Mouse (Mus musculus): ENCODE data around the gene Stxbp4. TPM values are rescaled to one million over a fixed set of nuclear protein-coding genes. Genes with fewer than 3 reads are reported as not detected.
A peak's percentile ranks its signal among the peaks of the same experiment; 100 is the strongest.

Gene Stxbp4
- polyA plus RNA-seq, 1 experiment from 2014 or later: 46.0 TPM

- no peaks in the 10 kb centered on the region for H3K4me1 ChIP-seq (replicated peaks; ENCODE audit: control insufficient read depth, insufficient read depth, low read length)
- H3K27me3 ChIP-seq (ENCODE audit: control insufficient read depth, insufficient read depth, low read length): no peaks in the 10 kb centered on the region
- DNase-seq (ENCODE audit: low spot score) (no peak), ATAC-seq (replicated peaks; ENCODE audit: low FRiP score) (no peak)
- no peaks in the 10 kb centered on the region; the same call in 1 of the 2 replicates for H3K36me3 ChIP-seq (ENCODE audit: control insufficient read depth, insufficient read depth, low read length)
- H3K9me3 ChIP-seq (ENCODE audit: control insufficient read depth, low read length): no peaks in the 10 kb centered on the region
- no peak overlapping the region for H3K4me3 ChIP-seq (ENCODE audit: low read depth, low read length)
- no peak overlapping the region for H3K27ac ChIP-seq (ENCODE audit: low read depth, low read length)
- no peak overlapping the region for H3K4me2 ChIP-seq (ENCODE audit: low read depth, low read length, severe bottlenecking)
- 90% methylated on average over 7 of the region's 7 CpGs for WGBS
- no peak overlapping the region for H3K9ac ChIP-seq (ENCODE audit: low read length)
These were observed 39.1 kb upstream of the Stxbp4 start for GRCm38 (mm10) chr11:90677027-90677426.

DNA sequence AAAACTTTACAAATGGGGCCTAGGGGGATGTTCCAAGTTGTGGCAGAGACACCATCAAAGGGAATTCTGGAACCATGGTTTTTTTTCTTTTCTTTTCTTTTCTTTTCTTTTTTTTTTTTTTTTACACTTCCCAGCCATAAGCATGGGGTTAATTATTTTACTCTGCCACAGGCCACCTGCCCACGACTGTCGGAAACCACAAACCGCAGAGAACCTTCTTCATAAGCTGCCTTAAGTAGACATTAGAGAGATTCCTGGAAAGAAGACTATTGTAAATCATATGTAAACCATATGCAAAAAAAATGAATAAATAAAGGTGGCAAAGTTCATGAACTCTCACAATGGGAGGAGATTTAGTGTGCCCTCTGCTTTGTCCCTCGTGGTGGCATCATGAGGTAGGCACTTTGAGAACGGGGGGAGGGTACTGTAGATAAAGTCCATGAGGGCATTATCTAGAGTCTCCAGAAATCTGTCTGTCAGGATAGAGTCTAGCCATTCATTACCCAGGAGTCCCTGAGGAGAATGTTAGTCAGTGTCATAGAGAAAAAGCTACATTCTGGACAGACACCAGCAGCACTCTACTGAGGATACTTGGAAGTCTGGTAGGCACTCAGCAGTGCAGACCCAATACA, 37.7 kb upstream of the Stxbp4 start:
- H3K4me1 ChIP-seq (replicated peaks; ENCODE audit: control insufficient read depth, insufficient read depth, low read length): no peaks in the 10 kb centered on the region
- 85% methylated on average over 5 of the region's 5 CpGs for WGBS
- DNase-seq (ENCODE audit: low spot score) (no peak), ATAC-seq (replicated peaks; ENCODE audit: low FRiP score) (no peak)
- H3K36me3 ChIP-seq (ENCODE audit: control insufficient read depth, insufficient read depth, low read length): no peaks in the 10 kb centered on the region; the same call in 1 of the 2 replicates
- no peak overlapping the region for H3K9ac ChIP-seq (ENCODE audit: low read length)
- H3K27me3 ChIP-seq (ENCODE audit: control insufficient read depth, insufficient read depth, low read length): no peaks in the 10 kb centered on the region
- H3K27ac ChIP-seq (ENCODE audit: low read depth, low read length): no peak overlapping the region
- no peak overlapping the region for H3K4me2 ChIP-seq (ENCODE audit: low read depth, low read length, severe bottlenecking)
- no peak overlapping the region for H3K4me3 ChIP-seq (ENCODE audit: low read depth, low read length)
- H3K9me3 ChIP-seq (ENCODE audit: control insufficient read depth, low read length): no peaks in the 10 kb centered on the region

GRCm38 (mm10) chr11:90667325-90667724, 29.4 kb upstream of the Stxbp4 start:
- WGBS: 95% methylated on average over 6 of the region's 6 CpGs
- ATAC-seq (replicated peaks; ENCODE audit: low FRiP score) (no peak), DNase-seq (ENCODE audit: low spot score) (no peak)
- H3K4me3 ChIP-seq (ENCODE audit: low read depth, low read length): no peak overlapping the region
- H3K4me1 ChIP-seq (replicated peaks; ENCODE audit: control insufficient read depth, insufficient read depth, low read length): peaks cover 21% of the 10 kb centered on the region
- H3K4me2 ChIP-seq (ENCODE audit: low read depth, low read length, severe bottlenecking): no peak overlapping the region
- H3K27me3 ChIP-seq (ENCODE audit: control insufficient read depth, insufficient read depth, low read length): no peaks in the 10 kb centered on the region
- H3K9ac ChIP-seq (ENCODE audit: low read length): no peak overlapping the region
- no peaks in the 10 kb centered on the region for H3K36me3 ChIP-seq (ENCODE audit: control insufficient read depth, insufficient read depth, low read length)
- no peaks in the 10 kb centered on the region for H3K9me3 ChIP-seq (ENCODE audit: control insufficient read depth, low read length)
- H3K27ac ChIP-seq (ENCODE audit: low read depth, low read length): no peak overlapping the region

DNA sequence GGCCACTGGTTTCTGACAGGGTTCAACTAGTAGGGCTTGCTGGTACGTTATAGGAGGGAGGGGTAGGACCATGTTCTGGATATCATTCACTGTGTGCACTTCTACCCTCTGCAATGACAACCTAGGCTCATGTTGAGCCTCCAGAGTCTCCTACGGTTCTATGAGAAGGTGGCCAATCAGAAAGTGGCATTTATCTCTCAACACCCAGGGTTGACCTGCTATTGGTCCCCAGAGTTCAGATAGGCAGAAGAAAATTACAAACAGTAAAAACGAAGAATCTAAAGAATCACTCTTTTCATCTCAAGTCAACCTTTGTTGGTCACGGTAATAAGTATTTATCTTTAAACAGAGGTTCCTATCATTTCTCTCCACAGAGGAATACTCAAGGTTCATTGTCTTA, 29.0 kb upstream of the Stxbp4 start:
- Histone ChIP-seq H3K4me3 (ENCODE audit: low read depth, low read length) (no peak overlapping the region), H3K4me2 (ENCODE audit: low read depth, low read length, severe bottlenecking) (no peak overlapping the region), H3K27me3 (ENCODE audit: control insufficient read depth, insufficient read depth, low read length) (no peaks in the 10 kb centered on the region), H3K9ac (ENCODE audit: low read length) (no peak overlapping the region), H3K27ac (ENCODE audit: low read depth, low read length) (no peak overlapping the region), H3K36me3 (ENCODE audit: control insufficient read depth, insufficient read depth, low read length) (no peaks in the 10 kb centered on the region), H3K4me1 (replicated peaks; ENCODE audit: control insufficient read depth, insufficient read depth, low read length) (peaks cover 21% of the 10 kb centered on the region), H3K9me3 (ENCODE audit: control insufficient read depth, low read length) (no peaks in the 10 kb centered on the region)
- WGBS: 86% methylated on average over 4 of the region's 4 CpGs
- ATAC-seq (replicated peaks; ENCODE audit: low FRiP score) (no peak), DNase-seq (ENCODE audit: low spot score) (no peak)

DNA sequence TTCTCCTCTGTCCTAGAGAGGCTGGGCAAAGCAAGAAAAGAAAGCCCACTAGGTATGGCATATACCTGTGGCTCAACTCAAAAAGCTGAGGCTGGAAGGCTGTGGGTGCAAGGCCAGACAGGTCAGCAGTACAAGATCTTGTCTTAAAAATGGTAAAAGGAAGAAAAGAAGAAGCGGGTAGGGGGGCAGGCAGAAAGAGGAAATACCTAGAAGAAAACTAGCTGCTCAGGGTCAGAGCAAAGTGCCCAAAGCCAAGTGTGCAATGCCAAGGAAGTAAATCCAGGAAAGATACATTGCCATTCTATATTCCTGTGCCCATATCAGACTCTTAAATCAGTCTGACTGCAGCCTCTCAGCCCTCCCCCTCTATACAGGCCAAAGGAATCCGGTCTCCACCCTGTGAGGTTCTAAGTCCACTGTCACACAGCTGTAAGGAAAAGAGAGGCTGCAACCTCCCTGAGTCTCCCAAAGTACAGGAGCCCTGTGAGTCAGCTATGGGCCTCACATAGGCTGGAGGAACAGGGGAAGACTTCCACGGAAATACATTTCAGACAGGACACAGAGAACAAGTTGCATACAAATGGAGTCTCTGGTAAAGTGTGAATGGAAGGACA, 28.4 kb upstream of the Stxbp4 start:
- H3K9ac ChIP-seq (ENCODE audit: low read length): no peak overlapping the region
- H3K36me3 ChIP-seq (ENCODE audit: control insufficient read depth, insufficient read depth, low read length): no peaks in the 10 kb centered on the region
- H3K9me3 ChIP-seq (ENCODE audit: control insufficient read depth, low read length): no peaks in the 10 kb centered on the region
- H3K4me3 ChIP-seq (ENCODE audit: low read depth, low read length): no peak overlapping the region
- 71% methylated on average over 3 of the region's 3 CpGs for WGBS
- peaks cover 21% of the 10 kb centered on the region for H3K4me1 ChIP-seq (replicated peaks; ENCODE audit: control insufficient read depth, insufficient read depth, low read length)
- ATAC-seq (replicated peaks; ENCODE audit: low FRiP score) (no peak), DNase-seq (ENCODE audit: low spot score) (no peak)
- no peaks in the 10 kb centered on the region for H3K27me3 ChIP-seq (ENCODE audit: control insufficient read depth, insufficient read depth, low read length)
- H3K27ac ChIP-seq (ENCODE audit: low read depth, low read length): no peak overlapping the region
- no peak overlapping the region for H3K4me2 ChIP-seq (ENCODE audit: low read depth, low read length, severe bottlenecking)

- Histone ChIP-seq H3K27me3 (ENCODE audit: control insufficient read depth, insufficient read depth, low read length) (no peaks in the 10 kb centered on the region), H3K27ac (ENCODE audit: low read depth, low read length) (peak overlapping the region; percentile 53; the same call in 1 of the 2 replicates), H3K4me3 (ENCODE audit: low read depth, low read length) (no peak overlapping the region), H3K4me2 (ENCODE audit: low read depth, low read length, severe bottlenecking) (no peak overlapping the region), H3K4me1 (replicated peaks; ENCODE audit: control insufficient read depth, insufficient read depth, low read length) (peaks cover 21% of the 10 kb centered on the region), H3K9me3 (ENCODE audit: control insufficient read depth, low read length) (no peaks in the 10 kb centered on the region), H3K9ac (ENCODE audit: low read length) (no peak overlapping the region), H3K36me3 (ENCODE audit: control insufficient read depth, insufficient read depth, low read length) (no peaks in the 10 kb centered on the region)
- DNase-seq (ENCODE audit: low spot score) (peak; percentile 58), ATAC-seq (replicated peaks; ENCODE audit: low FRiP score) (peak; percentile 41; the same call in 1 of the 2 replicates)
- 6% methylated on average over 6 of the region's 6 CpGs for WGBS
These were observed 27.3 kb upstream of the Stxbp4 start for GRCm38 (mm10) chr11:90665161-90665560.

DNA sequence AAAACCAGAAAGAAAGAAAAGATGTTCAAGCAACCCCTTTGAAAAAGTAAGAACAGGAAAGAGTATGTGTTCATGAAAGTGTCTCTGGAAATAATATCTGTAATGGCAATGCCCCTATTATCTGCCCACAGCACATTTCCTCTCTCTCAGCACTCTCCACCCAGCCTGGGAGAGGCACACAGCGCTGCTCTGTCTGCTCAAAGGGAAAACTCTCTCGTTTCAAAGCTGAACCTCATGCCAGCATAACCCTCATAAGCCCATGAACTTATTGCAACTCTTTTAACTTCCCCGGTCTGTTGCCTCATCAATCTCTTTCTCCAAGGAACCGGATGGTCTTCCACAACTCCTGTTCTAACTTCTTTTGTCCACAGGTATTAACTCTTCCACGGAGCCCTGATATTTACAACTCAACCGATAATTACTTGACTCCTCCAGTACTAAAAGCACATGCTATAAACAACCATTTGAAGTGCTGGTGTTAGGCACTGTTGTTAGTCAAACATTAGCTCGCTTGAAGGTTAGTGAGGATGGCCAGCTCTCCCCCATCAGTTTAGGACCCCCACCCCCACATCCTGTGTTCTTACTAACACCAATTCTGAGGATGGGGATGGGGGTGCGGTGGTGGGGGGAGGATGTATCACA, 26.6 kb upstream of the Stxbp4 start:
- ATAC-seq (replicated peaks; ENCODE audit: low FRiP score) (peak; percentile 42; the same call in 1 of the 2 replicates), DNase-seq (ENCODE audit: low spot score) (no peak)
- H3K36me3 ChIP-seq (ENCODE audit: control insufficient read depth, insufficient read depth, low read length): no peaks in the 10 kb centered on the region
- no peak overlapping the region for H3K4me3 ChIP-seq (ENCODE audit: low read depth, low read length)
- H3K9ac ChIP-seq (ENCODE audit: low read length): no peak overlapping the region
- WGBS: 27% methylated on average over 8 of the region's 8 CpGs
- peaks cover 21% of the 10 kb centered on the region for H3K4me1 ChIP-seq (replicated peaks; ENCODE audit: control insufficient read depth, insufficient read depth, low read length)
- peak overlapping the region; percentile 53 for H3K27ac ChIP-seq (ENCODE audit: low read depth, low read length)
- no peak overlapping the region for H3K4me2 ChIP-seq (ENCODE audit: low read depth, low read length, severe bottlenecking)
- H3K27me3 ChIP-seq (ENCODE audit: control insufficient read depth, insufficient read depth, low read length): no peaks in the 10 kb centered on the region
- no peaks in the 10 kb centered on the region for H3K9me3 ChIP-seq (ENCODE audit: control insufficient read depth, low read length)

DNA sequence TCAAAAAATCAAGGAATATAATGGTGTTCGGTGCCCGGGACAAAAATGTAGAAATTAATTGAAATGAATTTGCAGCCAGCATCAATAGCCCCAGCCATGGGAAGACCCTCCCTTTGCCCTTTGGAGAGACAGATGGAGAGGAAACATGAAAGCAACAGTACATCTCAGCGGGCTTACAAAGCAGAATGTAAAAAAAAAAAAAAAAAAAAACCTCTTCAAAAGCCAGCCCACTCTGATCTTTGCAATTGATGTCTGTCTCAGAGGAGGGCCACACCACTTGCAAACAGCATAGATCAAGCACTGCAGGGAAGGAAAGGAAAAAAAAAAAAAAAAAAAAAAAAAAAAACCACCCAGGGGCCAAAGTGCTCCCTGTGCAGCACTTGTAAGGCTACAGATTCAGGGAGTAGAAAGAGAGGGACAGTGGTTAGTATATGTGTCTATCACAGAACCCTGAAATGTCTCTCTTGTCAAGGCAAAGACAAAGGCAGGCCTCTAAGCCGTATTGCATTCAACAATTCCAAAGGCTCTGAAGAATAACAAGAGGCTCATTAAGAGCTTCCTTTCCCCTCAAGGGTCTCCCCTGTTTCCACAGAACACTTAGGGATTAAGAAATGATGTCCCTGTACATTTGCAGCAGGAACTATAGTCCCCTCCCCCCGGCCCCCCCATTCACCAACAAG, 25.9 kb upstream of the Stxbp4 start:
- H3K4me2 ChIP-seq (ENCODE audit: low read depth, low read length, severe bottlenecking): no peak overlapping the region
- DNase-seq (ENCODE audit: low spot score): no peak

More for the DNA sequence above, 25.9 kb upstream of the Stxbp4 start:
- 25% methylated on average over 5 of the region's 5 CpGs for WGBS
- no peaks in the 10 kb centered on the region for H3K36me3 ChIP-seq (ENCODE audit: control insufficient read depth, insufficient read depth, low read length)
- ATAC-seq (replicated peaks; ENCODE audit: low FRiP score): peak; percentile 44
- H3K27ac ChIP-seq (ENCODE audit: low read depth, low read length): peak overlapping the region; percentile 53
- H3K4me3 ChIP-seq (ENCODE audit: low read depth, low read length): no peak overlapping the region
- H3K27me3 ChIP-seq (ENCODE audit: control insufficient read depth, insufficient read depth, low read length): no peaks in the 10 kb centered on the region
- no peak overlapping the region for H3K9ac ChIP-seq (ENCODE audit: low read length)
- no peaks in the 10 kb centered on the region for H3K9me3 ChIP-seq (ENCODE audit: control insufficient read depth, low read length)
- H3K4me1 ChIP-seq (replicated peaks; ENCODE audit: control insufficient read depth, insufficient read depth, low read length): peaks cover 21% of the 10 kb centered on the region

All from forebrain, embryonic 11.5 days (tissue).